Mouse (Mus musculus) adrenal gland, postnatal 14 days (tissue): ENCODE measurements around the gene Maml3. TPM values are rescaled to one million over a fixed set of nuclear protein-coding genes. Genes with fewer than 3 reads are reported as not detected.

Experiments
- DNase-seq: peaks from one replicate; pipeline ENCODE4 v3.0.0; 2021; ENCODE audit warnings: mixed read lengths
- total RNA-seq: library from RNA; stranded (reverse); gene quantifications from 2 replicates; pipeline ENCODE4 v1.2.3, GENCODE M21; 2021

Maml3 gene
- total RNA-seq, 1 experiment from 2014 or later = 10.2 TPM

- DNase-seq = no peak
These were observed 362.5 kb downstream of the Maml3 start for GRCm38 (mm10) chr3:51742405-51742804.

GRCm38 (mm10) chr3:51741824-51742223, 363.1 kb downstream of the Maml3 start:
- DNase-seq = no peak

- no peak for DNase-seq
These were observed 365.1 kb downstream of the Maml3 start for GRCm38 (mm10) chr3:51739835-51740112.

GRCm38 (mm10) chr3:51739049-51739834, 365.6 kb downstream of the Maml3 start:
- DNase-seq = peak; percentile 34

GRCm38 (mm10) chr3:51733685-51734084, 371.2 kb downstream of the Maml3 start:
- no peak for DNase-seq

GRCm38 (mm10) chr3:51731949-51732636, 372.8 kb downstream of the Maml3 start:
- DNase-seq = no peak

GRCm38 (mm10) chr3:51730662-51731061, 374.2 kb downstream of the Maml3 start:
- no peak for DNase-seq

GRCm38 (mm10) chr3:51729109-51729918, 375.6 kb downstream of the Maml3 start:
- DNase-seq = no peak

- no peak for DNase-seq
These were observed 376.4 kb downstream of the Maml3 start for GRCm38 (mm10) chr3:51728456-51728855.

GRCm38 (mm10) chr3:51727968-51728367, 376.9 kb downstream of the Maml3 start:
- DNase-seq = no peak

- no peak for DNase-seq
These were observed 377.4 kb downstream of the Maml3 start for GRCm38 (mm10) chr3:51727487-51727886.

GRCm38 (mm10) chr3:51726257-51726656, 378.6 kb downstream of the Maml3 start:
- DNase-seq = no peak

- DNase-seq = no peak
These were observed 384.9 kb downstream of the Maml3 start for GRCm38 (mm10) chr3:51719982-51720381.

GRCm38 (mm10) chr3:51719373-51719772, 385.5 kb downstream of the Maml3 start:
- no peak for DNase-seq

GRCm38 (mm10) chr3:51717909-51718308, 387.0 kb downstream of the Maml3 start:
- no peak for DNase-seq

GRCm38 (mm10) chr3:51717455-51717854, 387.4 kb downstream of the Maml3 start:
- no peak for DNase-seq

GRCm38 (mm10) chr3:51714469-51714868, 390.4 kb downstream of the Maml3 start:
- no peak for DNase-seq

- DNase-seq = no peak
These were observed 391.6 kb downstream of the Maml3 start for GRCm38 (mm10) chr3:51713233-51713632.

GRCm38 (mm10) chr3:51712382-51712781, 392.5 kb downstream of the Maml3 start:
- no peak for DNase-seq

GRCm38 (mm10) chr3:51708746-51709411, 396.0 kb downstream of the Maml3 start:
- DNase-seq = peak; percentile 89

- no peak for DNase-seq
These were observed 396.5 kb downstream of the Maml3 start for GRCm38 (mm10) chr3:51708375-51708745.

- peak; percentile 33 for DNase-seq
These were observed 399.7 kb downstream of the Maml3 start for GRCm38 (mm10) chr3:51705220-51705619.

- no peak for DNase-seq
These were observed 401.4 kb downstream of the Maml3 start for GRCm38 (mm10) chr3:51703478-51703877.
